Mouse (Mus musculus): ENCODE results near the gene E2f2. TPM values are rescaled to one million over a fixed set of nuclear protein-coding genes. Genes with fewer than 3 reads are reported as not detected.

The E2f2 gene
- polyA plus RNA-seq, 1 experiment = 0.34 TPM

DNA sequence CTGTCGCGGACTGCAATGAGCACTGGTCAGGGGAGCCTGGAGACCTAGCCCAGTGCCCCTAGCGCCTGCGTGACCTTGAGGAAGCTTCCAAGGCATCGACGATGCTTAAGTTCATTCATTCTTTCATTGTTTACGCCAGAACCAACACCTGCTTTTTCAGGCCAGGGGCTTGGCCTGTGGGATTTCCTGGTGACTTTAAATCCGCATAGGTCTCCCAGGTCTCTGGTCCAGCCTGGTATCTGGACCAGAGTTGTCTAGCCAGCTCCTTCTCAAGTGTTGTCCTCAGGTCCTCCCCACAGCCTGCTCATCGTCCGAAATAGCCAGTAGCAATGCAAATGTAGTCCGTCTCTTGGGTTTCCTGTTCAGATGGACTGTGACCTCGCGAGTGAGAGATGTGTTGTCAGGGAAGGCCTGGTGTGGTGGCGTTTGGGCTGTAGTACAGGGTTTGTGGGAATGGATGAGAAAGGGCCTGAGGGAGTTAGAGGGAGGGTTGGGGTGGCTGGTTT lies 1.1 kb downstream of the E2f2 start:
- DNase-seq (ENCODE audit: extremely low spot score in 1 of 2, low spot score in 1 of 2) = no peak

DNA sequence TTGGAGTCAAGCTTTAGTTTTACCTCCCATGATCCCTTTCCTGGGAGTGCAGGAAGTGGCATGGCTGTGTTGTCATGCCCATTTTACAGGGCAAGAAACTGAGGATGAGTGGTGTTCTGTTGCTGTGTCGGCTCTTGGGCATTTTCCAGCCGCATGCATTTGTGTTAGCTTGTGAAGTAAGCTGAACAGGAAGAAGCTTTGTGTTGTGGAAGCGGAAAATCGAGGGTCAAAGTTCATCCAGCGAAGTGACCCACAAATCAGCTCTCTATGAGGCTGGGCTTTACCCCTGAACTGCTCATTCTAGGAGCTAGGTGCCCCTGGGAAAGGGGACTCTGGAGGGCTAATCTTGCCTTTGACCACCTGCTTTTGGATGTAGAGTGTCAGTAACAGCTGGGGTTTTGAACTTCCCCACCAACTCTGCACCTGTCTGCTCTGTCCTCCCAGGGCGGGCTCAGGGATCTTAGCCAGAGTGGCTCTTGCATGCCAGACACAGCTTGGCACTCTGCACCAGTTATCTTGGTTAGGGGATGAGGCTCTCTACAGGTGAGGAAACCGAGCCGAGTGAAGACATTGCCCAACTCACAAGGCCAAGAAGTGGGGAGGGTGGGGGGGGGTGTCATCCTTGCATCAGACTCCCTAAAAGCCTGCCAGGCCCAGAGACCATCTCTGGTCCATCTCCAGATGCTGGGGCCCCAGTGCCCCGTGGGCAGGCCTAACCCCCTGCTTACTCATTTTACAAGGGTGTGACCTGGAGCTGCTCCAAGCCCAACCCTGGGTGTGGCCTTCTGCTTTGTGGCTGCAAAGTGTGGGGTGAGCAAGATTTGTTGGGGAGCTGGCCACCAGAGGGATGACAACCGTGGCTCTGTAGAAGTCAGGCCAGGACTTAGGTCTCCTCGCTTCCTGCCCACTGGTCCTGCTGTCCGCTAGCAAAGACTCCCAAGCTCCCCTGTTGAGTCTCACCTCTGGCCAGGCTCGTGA lies 2.3 kb downstream of the E2f2 start:
- no peak for DNase-seq (ENCODE audit: extremely low spot score in 1 of 2, low spot score in 1 of 2)

DNA sequence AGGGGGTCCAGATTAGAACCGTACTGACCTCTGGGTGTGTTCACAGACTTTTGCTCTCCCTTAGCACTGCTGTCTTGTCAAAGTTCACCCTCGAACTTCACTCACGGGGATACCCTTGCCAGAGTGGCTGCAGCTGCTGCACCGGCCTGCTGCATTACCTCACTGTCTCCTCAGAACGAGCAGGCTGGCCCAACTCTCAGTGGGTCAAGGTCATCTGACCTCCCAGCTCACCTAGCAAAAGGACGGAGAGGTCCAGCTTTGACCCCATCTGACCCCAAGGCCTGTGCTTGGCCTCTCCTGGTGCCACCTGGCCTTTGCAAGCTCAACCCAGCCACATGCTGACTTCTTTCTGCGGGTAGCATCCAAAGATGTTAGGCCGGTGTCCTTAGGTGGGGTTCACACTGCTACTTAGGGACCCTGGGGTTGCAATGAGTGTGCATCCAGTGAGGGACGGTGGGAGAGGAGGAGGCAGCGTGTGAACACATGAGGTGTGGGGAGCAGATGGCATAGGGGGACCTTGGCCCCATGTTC lies 3.9 kb downstream of the E2f2 start:
- no peak for DNase-seq (ENCODE audit: extremely low spot score in 1 of 2, low spot score in 1 of 2)

DNA sequence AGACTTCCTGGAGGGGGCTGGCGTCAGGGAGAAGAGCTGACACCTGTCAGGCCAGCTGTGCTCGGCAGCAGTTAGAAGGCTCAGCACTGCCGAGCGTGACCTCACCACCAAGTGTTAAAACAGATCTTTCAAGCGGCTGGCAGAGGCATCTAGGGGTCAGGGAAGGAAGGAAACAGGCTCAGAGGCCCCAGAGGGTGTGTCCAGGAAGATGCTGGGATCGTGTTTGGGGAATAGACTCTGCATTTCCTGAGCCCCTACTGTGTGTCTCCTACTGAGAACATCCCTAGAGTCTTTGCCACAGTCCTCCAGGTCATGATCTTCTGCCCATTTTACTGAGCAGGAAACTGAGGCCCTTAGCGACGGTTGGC lies 5.0 kb downstream of the E2f2 start:
- DNase-seq (ENCODE audit: extremely low spot score in 1 of 2, low spot score in 1 of 2) = no peak

DNA sequence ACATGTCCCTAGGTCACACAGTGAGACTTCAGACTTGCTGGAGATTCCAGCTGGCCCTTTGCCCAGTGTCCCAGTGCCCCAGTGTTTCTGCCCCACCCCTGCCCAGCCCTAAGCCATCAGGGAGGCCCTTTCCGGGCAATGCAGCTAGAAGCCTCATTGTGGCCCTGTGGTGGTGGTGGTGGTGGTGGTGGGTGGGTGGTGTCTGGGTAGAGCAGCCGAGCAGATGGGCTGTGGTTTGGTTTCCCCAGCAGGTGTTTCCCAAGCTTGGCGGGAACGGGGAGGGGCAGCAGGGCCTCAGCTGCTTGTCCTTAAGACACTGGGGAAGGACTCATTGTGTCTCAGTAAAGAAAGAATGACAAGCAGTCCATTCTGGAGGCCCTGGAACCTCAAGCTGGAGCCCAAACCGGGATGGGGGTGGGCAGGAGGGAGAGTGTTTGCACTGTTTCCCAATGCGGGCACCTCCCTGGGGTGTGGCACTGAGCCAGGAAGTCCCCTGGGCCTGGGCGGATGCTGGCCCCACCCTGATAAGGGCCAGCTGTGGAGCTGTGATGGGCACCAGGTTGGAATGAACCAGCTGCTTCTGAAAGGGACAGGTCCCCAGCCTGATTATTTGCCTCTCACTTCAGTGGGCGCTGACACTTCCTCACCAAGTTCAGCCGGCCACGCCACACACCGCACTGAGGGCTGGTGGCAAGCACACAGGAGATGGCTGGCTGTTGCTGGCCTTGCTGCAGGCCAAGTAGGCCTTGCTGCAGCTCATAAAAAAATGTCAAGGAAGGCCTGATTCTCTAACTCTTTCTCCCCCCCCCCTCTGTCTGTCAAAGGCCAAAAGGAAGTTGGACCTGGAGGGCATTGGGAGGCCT lies 5.6 kb downstream of the E2f2 start:
- no peak for DNase-seq (ENCODE audit: extremely low spot score in 1 of 2, low spot score in 1 of 2)

DNA sequence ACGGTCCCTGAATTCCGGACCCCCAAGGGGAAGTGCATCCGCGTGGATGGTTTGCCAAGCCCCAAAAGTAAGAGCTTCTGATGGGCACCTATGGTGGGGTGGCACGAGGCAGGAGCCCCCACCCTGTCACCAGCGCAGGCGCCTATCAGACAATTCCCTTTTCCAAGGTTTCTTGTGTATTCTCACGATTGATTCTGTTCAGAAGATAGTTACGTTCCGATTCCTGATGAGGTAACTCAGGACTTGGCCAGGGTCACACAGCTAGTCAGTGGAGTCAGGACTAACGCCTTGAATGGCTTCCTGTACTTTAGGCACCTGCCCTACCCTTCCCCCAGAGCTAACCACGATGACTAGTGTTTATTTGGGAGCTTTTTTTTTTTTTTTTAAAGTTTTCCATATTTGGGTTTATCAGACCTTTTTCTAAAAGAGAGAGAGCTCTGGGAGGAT lies 6.3 kb downstream of the E2f2 start:
- DNase-seq (ENCODE audit: extremely low spot score in 1 of 2, low spot score in 1 of 2) = no peak

DNA sequence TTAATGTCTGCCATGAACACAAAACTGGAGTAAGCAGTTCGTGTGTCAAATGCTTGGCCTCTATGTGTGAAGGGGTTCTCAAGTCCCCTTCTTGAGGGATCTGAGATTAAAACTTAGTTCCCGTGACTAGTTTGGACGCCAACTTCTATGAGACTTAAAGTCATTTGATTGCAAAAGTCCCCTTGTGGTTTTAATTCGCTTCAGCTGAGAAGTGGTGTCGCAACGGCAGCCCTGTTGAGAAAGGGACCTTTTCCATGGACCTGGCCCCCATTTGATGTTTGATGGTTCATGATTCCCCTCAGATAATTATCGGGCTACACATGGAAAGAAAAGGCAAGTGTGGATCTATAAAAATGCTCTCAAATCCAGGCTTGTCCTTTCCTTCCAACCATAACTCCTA lies 7.3 kb downstream of the E2f2 start:
- DNase-seq (ENCODE audit: extremely low spot score in 1 of 2, low spot score in 1 of 2) = no peak

DNA sequence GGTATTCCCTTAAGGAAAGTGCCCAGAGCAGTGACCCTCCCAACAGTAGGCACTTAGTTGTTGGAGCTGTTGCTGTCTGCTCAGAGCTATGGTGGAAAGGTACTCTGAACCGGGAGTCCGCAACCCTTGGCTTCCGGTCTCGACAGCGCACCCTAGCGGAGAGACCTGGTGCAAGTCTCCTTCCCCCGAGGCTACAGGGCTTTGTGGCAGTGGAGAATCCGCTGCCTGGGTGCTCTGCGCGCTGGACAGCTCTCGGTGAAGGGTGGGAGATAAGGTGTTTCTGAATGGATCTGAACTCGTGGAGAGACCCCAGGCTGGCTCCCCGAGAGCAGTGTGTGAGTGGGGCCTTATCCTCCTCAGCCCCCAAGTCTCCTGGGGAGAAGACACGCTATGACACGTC lies 7.8 kb downstream of the E2f2 start:
- DNase-seq (ENCODE audit: extremely low spot score in 1 of 2, low spot score in 1 of 2) = peak; percentile 43 to 81

DNA sequence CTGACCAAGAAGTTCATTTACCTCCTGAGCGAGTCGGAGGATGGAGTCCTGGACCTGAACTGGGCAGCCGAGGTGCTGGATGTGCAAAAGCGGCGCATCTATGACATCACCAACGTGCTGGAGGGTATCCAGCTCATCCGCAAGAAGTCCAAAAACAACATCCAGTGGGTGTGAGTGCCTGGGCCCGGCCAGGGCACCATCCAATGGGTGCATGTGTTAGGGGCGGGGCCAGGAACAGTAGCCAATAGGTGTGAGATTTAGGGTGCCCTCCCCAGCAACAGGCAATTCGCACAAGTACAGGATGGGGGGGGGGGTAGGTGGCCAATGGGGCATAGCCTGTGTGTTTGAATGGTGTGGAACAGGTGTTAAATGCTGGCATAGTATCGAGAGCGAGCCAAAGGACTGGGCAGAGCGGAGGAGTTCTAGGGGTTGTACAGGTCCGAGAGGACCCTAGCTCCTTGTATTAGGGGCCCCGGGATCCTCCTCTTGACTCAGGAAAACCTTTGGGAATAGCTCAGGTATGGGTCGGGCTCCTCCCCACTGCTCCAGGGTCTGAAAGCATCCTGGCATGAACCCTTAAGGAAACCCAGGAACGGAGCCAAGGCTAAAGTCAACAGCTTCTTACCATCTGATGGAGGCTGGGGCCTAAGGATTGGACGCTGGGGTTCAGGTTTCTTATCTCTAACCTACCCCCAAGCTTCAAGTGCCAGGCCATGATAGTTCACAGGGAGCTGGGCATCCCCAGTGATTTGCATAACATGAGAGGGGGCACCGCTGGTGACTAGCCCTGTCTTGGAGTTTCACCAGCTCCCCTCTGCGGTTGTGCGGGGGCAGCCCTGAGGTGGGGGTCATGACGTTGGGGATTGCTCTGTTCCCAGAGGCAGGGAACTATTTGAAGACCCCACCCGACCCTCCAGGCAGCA lies 8.5 kb downstream of the E2f2 start:
- DNase-seq (ENCODE audit: extremely low spot score in 1 of 2, low spot score in 1 of 2) = peak; percentile 65 to 69

DNA sequence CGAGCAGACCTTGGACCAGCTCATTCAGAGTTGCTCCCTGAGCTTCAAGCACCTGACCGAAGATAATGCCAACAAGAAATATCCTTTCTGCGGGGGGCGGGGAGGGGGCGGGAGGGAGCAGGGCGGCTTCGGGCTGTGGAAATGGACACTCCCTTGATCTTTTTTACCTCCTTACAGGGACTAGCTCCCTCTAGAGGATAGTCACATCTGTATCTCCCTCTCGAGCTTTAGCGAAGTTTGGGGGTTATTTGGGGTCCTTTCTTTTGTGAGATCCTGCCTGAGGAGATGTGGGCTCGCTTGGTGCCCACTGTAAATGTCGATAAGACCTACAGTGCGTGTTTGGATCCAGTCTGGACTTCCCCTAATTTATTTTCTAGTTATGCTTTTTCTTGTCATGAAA lies 9.2 kb downstream of the E2f2 start:
- no peak for DNase-seq (ENCODE audit: extremely low spot score in 1 of 2, low spot score in 1 of 2)

DNA sequence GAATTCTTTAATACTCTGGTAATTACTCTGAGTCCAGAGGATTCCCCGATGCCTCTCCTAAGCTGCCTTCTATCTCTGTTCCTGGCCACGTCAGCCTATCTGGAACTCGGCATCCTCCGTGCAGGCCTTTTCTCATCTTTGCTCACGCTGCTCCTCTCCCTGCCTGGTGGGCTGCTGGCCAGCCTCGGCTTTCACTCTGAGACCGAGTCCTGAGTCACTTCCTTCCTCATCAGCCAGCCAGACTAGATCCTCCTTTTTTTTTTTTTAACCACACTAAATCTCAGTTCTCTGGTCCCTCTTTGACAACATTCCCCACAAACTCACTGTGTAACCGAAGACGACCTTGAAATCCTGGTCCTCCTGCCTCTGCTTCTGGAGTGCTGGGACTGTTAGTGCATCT lies 13.2 kb downstream of the E2f2 start:
- peak in 1 of 2 experiments; percentile 37 for DNase-seq (ENCODE audit: extremely low spot score in 1 of 2, low spot score in 1 of 2)

DNA sequence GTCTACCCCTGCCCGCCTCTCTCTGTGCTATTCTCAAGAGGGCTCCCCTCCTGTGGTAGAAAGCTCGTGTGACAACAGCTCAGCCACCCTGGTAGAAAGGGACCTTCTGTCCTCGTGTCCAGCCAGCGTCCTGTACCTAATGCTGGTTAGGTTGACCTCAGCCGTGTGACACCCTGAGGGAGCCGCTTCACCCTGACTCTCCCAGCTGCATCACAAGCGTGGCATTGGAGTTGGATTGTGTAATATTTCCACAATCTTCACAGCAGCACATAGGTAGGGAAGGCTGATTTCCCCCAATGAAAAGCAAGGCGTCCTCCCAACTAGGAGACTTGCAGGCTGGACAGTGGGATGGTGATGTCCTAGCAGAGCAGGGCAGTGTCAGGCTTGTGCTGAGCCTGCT lies 14.1 kb downstream of the E2f2 start:
- no peak for DNase-seq (ENCODE audit: extremely low spot score in 1 of 2, low spot score in 1 of 2)

DNA sequence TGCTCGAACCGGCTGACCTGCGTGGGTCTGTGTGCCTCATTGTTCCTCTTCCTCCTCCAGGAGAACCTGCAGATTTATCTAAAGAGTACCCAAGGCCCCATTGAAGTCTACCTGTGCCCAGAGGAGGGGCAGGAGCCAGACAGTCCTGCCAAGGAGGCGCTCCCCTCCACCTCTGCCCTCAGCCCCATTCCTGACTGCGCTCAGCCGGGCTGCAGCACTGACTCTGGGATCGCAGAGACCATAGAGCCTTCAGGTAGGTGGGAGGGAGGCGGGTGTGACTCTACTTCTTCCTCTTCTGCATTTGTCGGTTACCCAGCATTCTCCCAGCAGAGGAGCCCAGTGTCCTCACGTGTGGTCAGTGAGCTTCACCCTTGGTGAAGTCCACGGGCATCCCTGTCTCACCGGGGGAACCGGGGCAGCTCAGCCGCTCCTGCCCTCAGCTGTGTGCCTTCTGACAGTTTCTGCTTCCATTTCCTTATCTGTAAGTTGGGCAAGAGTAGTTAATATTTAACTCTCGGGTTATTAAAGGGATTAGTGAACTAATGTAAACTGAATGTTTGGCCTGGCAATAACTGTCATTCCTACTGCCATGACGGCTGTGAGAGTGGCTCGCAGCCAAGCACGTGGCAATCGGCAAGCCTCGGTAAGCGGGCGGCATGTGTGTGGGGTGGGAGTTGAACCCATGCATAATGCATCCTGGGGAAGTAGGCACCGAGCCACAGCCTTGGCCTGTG lies 14.7 kb downstream of the E2f2 start:
- no peak for DNase-seq (ENCODE audit: extremely low spot score in 1 of 2, low spot score in 1 of 2)

DNA sequence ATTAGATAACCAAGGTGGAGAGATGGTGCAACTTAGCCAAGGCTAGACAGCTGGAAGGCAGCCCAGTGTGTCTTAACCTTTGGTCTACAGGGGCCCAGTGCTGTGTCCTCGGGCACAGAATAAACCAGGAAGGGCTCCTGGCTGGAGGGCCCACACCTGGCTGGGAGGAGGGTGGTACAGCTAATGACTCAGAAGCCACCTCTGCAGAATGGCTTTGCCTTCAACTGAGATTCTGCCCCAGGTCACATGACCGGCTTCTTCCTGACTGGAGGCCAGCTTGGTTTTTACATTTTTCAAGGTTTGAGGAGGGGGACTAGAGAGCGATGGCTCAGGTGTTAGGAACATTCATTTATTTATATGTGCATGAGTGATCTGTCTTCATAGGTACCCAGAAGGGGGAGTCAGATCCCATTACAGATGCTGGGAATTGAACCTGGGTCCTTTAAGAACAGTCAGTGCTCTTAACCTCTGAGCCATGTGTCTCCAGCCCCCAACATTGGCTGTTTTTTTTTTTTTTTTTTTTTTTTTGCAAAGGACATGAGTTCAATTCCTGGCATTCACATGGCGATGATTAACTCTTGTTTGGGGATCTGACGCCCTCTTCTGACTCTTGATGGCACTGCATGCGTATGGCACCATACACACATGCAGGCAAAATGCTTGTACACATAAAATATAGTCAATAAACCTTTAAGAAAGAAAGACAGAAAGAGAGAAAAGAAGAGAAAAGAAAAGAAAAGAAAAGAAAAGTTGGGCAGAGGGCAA lies 17.0 kb downstream of the E2f2 start:
- no peak for DNase-seq (ENCODE audit: extremely low spot score in 1 of 2, low spot score in 1 of 2)

DNA sequence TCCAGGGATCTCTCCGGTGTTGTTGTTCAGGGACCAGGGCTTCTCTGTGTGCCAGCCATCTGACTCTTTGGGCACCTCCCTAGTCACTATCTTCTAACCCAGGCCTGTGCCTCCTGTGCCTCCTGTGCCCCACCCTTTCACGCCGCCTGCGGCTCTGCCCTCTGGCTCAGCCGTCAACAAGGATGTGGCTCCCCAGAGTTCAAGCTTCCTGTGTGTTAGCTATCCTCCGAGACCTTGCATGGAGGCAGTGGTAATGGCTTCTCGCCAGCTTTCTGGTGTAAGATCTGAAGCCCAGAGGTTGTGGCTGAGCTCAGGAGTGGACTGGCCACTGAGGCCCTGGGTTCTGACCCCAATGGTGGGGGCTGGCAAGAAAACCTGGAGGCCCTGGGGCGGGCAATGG lies 17.7 kb downstream of the E2f2 start:
- no peak for DNase-seq (ENCODE audit: extremely low spot score in 1 of 2, low spot score in 1 of 2)

DNA sequence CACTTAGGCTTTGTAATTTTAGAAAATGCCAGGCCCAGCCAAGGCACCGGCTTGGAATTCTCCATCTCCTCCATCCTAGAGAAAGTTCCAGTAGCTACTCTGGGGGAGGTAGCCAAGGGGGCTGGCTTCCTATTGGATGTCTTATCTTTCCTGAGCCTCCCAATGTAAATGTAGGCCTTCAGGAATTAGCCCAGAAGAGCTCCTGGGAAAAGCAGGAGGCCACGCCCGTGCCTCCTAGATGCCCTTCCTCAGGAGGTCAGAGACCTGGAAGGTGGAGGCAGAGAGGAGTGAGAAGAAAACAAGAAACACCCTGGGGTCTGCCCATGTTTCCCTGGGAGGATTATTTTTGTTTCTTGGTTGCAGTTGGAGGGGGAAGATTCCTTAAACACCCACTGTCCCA lies 21.4 kb downstream of the E2f2 start:
- no peak for DNase-seq (ENCODE audit: extremely low spot score in 1 of 2, low spot score in 1 of 2)

DNA sequence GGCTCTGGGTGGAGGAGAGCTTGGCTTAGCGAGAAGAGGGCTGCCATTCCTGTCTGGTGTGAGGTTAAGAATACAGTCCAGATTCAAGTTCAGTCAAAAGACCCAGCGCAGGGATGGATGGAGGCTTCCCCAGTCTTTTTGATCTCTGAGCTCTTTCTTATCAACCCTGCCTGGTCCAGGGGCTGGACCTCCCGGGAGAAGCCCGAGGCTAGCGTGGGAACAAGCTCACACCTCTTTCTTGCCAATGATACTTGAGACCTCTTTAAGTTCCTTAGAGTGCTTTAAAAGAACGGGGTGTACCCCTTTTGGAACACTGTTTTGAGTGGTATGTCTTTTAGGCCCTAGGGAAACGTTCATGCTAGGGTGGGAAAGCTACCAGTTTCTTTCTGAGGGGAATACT lies 22.8 kb downstream of the E2f2 start:
- DNase-seq (ENCODE audit: extremely low spot score in 1 of 2, low spot score in 1 of 2) = no peak

DNA sequence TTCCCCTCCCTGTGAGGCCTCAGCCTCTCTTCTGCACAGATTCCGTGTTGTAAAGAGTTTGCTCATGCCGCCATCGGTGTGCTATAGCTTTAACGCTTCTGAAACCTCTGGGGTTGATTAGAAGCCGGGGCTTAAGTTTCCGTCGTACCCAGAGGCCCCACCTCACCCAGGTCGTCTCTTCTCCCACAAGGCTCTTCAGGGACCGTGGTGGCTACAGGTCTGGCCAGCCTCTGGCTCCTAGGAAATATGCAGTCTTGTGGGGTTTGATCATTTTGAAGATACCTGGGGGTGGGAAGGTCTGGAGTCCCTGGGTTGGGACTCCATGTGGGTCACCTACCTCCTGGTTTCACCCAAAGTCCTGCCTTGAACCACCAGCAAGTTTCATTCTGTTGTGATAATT lies 23.4 kb downstream of the E2f2 start:
- DNase-seq (ENCODE audit: extremely low spot score in 1 of 2, low spot score in 1 of 2) = no peak

DNA sequence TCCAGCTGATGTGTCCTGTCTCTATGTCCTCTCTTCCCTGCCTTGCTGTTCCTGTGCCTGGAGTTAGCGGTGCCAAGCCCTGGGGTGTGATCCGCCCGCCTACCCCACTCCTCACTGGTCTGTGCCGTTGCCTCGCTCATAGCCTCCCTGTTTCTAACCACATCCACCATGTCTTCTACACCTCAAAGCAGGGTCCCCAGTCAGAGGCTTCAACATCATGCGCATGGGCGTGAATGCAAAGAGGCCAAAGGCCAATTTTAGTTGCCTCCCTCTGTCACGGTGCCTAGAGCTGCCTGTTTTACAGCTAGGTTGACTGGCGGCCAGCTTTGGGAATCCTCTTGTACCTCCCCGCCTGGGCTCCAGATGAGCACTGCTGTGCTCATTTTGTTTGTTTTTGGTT lies 24.0 kb downstream of the E2f2 start:
- no peak for DNase-seq (ENCODE audit: extremely low spot score in 1 of 2, low spot score in 1 of 2)
